Mouse (Mus musculus): ENCODE data around the gene Triobp.

The Triobp gene

GRCm38 (mm10) chr15:78962885-78963284 is 15.4 kb downstream of the Triobp start:
- peak; percentile 77 for DNase-seq (ENCODE audit: low read depth, low spot score)

GRCm38 (mm10) chr15:78971626-78972025 is 24.1 kb downstream of the Triobp start:
- no peak for DNase-seq (ENCODE audit: low read depth, low spot score)

DNA sequence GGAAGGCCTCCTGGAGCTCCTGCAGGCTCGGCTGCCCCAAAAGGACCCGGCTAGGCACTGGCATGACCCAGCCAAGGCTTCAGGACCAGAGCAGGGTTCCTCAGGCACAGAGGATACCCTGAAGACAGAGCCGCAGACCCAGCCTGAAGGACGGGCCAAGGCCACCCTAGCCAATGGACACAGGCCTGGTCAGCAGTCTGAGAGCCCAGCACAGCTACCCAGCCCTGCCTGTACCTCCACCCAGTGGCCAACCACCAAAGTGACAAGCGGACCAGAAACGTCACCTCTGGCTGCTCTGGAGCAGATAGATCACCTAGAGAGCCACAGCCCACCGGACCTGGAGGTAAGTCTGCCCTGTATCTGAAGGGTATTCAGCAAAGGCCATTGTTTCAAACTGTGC is 26.4 kb downstream of the Triobp start:
- no peak for DNase-seq (ENCODE audit: low read depth, low spot score)

DNA sequence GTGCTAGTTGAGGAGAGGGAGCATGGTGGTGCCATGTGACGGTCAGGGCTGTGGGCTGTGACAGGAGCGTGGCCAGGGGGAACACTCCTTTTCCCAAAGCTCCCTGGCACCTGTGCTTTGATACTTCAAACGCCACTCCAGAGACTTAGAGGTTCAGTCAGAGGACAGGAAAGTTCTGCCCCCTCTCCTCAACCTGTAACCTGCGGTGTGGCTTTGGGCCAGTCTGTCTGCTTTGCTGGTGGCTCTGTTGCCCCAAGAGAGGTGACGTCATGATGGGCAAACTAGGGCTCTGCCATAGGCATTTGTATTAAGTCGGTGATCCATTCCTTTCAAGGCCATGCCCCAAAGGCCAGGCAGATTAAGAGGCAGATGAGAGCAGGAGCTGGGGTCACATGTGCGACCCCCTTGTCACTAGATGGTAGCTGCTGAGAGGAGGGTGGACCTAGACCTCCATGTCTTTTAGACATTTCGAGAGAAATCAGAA is 30.2 kb downstream of the Triobp start:
- DNase-seq (ENCODE audit: low read depth, low spot score), result no peak

GRCm38 (mm10) chr15:78978875-78979274 is 31.4 kb downstream of the Triobp start:
- peak; percentile 62 for DNase-seq (ENCODE audit: low read depth, low spot score)

DNA sequence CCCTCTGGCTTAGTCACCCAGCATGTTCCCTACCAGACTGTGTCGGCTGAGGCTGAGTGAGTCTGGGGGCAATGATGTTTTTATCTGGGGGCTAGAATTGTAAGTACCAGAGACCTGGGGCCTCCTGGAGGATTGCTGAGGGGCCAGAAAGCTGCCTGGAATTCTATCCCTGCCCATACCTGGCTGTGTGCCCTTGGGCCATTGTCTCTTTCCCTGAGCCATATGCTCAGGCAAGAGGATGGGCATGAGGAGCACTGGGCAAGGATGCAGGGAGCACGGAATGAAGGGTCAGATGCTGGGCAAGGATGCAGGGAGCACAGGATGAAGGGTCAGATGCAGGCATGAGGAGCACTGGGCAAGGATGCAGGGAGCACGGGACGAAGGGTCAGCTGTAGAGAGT is 32.6 kb downstream of the Triobp start:
- no peak for DNase-seq (ENCODE audit: low read depth, low spot score)

DNA sequence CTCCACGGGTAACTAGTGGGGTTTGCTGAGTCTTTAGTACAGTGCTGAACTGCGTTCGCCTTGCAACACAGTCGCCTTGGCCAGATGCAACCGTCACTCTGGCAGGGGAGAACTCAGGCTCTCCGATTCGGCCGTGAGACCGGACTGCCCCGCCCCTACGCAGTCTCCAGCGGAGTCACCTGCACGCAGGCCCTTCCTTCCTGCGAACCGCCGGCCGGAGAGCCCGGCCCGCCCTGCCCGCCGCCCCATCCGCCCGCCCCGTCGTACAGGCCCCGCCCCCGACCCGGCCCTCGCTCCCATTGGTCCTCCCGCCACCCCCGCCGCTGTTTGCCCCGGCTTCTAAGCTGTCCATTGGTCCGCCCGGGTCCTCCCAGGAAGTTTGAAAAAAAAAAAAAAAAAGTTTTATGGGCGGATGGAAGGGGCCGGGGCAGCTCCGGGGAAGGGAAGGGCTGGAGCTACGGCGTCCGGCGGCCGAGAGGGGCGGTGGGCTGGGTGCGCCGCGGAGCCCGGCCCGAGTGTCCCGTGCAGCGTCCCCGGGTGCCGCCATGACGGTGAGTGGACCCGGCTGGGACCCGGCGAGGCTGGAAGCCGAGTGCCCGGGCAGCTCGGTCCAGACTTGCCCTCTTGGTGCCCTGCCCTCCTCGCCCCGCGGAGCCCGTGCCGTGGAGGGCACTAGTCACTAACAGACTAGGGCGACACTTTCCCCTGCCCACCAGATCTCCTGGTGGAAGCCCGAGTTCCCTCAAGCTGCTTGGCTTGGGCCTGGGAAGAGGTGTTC is 35.3 kb downstream of the Triobp start:
- peak; percentile 93 for DNase-seq (ENCODE audit: low read depth, low spot score)

DNA sequence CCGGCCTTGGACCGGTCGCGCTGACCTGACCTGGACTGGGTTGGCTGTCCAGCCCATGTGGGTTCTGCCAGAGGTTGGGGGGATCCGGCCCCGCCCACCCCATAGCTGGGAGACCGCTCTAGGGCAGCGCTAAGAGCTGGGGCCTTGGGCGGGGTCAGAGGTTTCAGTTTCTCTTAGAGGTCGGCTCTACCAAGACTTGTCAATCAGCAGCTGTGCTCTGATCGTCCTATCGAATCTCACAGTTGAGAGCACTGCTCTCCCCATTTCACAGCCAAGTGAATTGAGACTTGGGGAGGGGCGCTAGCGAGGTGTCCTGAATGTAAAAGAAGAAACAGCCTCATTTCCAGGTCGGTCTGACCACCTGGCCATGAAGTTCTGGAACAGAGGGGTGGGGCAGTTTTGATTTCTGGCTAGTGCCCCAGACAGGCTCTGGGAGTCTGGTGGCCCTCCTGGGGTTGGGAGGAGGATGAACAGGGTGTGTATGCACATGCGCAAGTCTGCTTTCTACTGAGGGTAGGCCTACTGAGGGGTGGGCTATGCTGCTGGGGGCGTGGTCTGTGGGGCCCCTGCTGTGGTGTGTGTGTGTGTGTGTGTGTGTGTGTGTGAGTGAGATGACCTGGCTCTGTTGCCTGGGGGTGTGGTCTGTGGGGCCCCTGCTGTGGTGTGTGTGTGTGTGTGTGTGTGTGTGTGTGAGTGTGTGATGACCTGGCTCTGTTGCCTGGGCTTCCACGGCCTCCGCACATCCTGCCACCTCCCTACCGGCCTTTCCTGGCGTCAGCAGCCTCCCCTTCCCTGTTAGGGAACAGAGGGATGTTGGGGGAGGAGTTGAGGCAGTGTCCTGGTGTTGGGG is 36.1 kb downstream of the Triobp start:
- peak; percentile 71 for DNase-seq (ENCODE audit: low read depth, low spot score)

- no peak for DNase-seq (ENCODE audit: low read depth, low spot score)
Measured at GRCm38 (mm10) chr15:78984286-78984778, 36.8 kb downstream of the Triobp start.

- DNase-seq (ENCODE audit: low read depth, low spot score), result no peak
Measured at GRCm38 (mm10) chr15:78986536-78987220, 39.2 kb downstream of the Triobp start.

DNA sequence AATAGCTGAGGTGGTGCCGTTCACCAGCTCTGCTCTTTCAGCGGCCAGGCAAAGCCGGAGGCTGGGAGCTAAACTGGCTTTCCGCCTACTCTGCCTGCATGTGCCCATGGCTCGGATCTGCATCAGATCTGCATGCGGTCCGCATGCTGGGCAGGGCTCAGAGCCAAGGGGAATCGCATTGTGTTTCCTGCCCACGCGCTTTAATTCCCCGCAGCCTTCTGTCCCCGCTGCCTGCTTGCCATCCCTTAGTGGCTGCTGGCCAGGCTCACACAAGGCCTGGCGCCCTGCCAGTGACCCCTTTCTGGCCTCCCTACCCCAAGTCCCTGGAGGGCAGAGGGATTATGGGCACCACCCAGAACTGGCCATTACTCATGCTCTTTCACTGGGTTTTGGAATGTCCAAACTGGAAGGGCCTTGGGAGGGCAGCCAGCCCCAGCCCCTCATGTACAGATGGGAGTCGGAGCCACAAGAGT is 41.0 kb downstream of the Triobp start:
- no peak for DNase-seq (ENCODE audit: low read depth, low spot score)

GRCm38 (mm10) chr15:78989152-78990092 is 41.9 kb downstream of the Triobp start:
- DNase-seq (ENCODE audit: low read depth, low spot score), result no peak

DNA sequence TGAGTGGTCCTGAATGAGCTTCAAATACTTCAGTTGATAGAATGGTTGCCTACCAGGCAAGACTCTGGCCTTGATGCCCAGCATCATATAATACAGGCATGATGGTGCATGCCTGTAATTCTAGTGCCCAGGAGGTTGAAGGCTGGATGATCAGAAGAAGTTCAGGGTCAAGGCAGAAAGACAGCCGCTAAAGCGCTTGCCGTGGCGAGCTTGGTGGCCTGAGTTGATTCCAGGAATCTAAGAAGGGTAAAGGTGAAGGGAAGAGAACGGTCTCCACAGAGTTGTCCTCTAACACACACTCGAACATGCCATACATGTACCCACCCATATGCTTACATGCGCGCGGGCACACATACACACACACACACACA is 42.6 kb downstream of the Triobp start:
- no peak for DNase-seq (ENCODE audit: low read depth, low spot score)

- DNase-seq (ENCODE audit: low read depth, low spot score), result no peak
Measured at GRCm38 (mm10) chr15:78990970-78991525, 43.5 kb downstream of the Triobp start.

DNA sequence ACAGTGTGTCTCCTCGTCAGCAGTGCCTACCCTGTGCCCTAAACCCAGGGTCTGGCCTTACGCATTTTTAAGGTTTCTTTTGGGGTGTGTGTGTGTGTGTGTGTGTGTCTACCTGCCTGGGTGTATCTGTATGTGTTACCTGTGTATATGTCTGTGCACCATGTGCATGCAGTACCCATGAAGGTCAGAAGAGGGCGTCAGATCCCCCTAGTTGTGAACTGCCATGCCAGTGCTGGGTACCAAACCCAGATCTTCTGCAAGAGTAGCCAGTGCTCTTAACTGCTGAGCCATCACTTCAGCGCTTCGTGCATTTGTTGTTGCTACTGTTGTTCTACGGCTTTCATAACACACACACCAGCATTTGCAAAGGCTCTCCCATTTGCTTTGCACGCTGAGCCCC is 44.7 kb downstream of the Triobp start:
- DNase-seq (ENCODE audit: low read depth, low spot score), result no peak

DNA sequence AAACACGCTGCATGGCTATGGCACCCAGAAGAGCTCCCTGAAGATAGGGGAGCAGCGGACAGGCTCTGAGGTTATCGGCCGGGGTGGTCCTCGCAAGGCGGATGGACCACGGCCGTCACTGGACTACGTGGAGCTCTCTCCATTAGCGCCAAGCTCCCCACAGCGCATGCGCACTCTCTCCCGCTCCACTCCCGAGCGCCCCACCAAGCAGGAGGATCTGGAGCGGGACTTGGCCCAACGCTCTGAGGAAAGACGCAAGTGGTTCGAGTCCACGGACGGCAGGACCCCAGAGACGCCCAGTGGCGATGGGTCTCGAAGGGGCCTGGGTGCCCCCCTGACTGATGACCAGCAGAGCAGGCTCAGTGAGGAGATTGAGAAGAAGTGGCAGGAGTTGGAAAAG is 45.4 kb downstream of the Triobp start:
- no peak for DNase-seq (ENCODE audit: low read depth, low spot score)

DNA sequence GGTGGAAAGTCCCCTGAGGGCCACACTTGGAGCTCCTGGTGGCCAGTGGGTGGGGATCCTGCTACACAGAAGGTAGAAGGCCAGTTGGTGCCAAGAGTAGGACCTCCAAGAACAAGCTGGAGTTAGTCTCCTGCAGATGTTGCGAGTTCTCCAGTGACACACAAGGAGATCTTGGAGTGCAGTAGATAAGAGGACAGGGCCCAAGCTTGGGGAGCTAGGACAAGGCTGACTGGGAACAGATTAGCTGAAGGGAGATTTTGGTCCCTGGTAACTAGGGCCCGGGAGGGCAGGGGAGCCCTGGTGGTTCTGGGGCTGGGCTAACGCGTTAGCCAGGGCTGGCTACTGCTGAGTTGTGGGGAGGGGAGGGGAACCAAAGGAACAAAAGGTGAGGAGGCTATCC is 48.4 kb downstream of the Triobp start:
- no peak for DNase-seq (ENCODE audit: low read depth, low spot score)

DNA sequence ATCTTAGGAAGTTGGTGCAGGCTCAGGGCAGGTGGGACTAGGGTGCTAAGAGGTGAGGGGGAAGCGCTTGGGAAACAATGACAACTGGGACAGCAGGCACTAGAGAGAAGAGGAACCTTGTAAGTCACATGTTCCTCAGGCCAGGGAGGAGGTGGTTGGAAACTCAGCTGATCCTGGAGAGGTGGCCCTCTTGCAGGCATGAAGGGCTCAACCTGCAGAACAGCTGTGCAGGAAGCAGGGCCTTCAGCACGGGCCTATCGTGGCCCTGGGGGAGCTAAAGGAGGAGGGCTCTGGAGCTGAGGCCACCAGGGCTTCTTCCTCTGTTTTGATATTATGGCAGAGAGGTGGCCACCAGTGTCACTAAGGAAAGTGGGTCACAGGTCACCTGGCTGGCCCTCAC is 49.1 kb downstream of the Triobp start:
- no peak for DNase-seq (ENCODE audit: low read depth, low spot score)

DNA sequence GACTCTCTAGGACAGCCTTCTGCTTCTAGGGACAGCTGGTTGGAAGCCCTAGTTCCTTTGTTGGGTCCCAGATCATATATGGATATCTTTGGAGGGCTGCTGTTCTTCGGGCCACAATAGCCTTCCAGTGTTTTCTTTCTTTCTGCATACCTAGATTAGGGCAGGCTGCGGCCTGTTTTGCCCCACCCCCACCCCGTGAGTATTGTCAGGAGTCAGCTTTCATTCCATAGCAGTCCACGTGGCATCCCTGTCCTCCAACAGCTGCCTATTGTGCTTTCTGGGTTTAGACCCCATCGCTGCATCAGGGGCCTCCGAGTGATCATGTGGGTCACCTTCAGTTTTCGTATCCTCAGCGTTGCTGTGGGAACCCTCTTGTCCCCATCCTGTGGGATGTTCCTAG is 50.8 kb downstream of the Triobp start:
- DNase-seq (ENCODE audit: low read depth, low spot score), result no peak

DNA sequence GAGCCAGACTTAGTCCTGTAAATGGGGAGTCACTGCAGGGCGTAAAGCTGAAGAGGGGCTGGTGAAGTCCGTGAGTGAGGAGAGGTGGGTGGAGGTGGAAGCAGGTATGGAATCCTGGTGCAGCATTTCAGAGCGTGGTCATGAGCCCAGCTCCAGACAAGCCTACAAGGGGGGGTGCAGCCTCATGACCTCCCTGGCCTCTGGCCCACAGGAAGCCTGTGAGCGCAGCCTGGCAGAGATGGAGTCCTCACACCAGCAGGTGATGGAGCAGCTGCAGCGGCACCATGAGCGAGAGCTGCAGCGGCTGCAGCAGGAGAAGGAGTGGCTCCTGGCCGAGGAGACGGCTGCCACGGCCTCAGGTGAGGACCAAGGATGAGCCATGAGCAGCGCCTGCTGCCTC is 52.1 kb downstream of the Triobp start:
- no peak for DNase-seq (ENCODE audit: low read depth, low spot score)
